Mouse (Mus musculus): ENCODE measurements at regions not wholly inside any gene's neighbourhood (a gene's known extent, or its start where the extent isn't known, plus 50 kb on each side); places are given as distances from the start of the nearest gene placed in this dataset.
A peak's percentile ranks its signal among the peaks of the same experiment; 100 is the strongest.

DNA sequence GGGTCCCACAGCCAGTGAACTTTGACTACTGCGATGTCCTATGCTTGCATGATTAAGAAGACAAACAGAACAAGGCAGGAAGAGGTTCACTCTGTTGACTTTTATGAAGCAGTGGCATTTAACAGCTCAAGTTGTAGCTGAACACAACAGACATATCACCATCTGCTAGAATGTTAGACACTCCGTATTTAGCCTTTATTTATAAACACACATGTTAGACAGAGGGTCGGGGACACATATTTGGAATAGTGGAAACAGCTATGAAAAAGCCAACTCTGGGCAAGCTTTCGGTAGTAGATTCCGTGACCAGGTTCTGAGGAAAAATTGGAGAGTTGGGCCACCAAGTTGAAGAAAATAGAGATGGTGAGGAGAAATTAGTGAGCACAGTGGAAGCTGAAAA, 775.6 kb upstream of the Fam98a start:
- Histone ChIP-seq H3K36me3 (ENCODE audit: control insufficient read depth, insufficient read depth, low read length, poor library complexity, severe bottlenecking) (no peaks in the 10 kb centered on the region), H3K4me3 (ENCODE audit: insufficient read depth in 1 of 2, low read depth in 1 of 2, low read length in 2 of 2, poor library complexity in 1 of 2, severe bottlenecking in 1 of 2) (no peak overlapping the region), H3K9me3 (ENCODE audit: control insufficient read depth, insufficient read depth, low read depth, low read length) (no peaks in the 10 kb centered on the region), H3K4me1 (ENCODE audit: control insufficient read depth in 2 of 2, insufficient read depth in 2 of 2, low read length in 2 of 2, poor library complexity in 1 of 2) (no peaks in the 10 kb centered on the region), H3K27ac (ENCODE audit: insufficient read depth, low read depth, low read length, poor library complexity, severe bottlenecking) (no peak overlapping the region), H3K9ac (ENCODE audit: insufficient read depth, low read depth, low read length, poor library complexity, severe bottlenecking) (no peak overlapping the region)
- TF ChIP-seq ZNF384 (IDR thresholded peaks at IDR 0.05; ENCODE audit: low read depth, low read length) (no peak), MAFK (IDR thresholded peaks at IDR 0.05; ENCODE audit: insufficient read depth, low read depth, low read length) (no peak), CHD2 (IDR thresholded peaks at IDR 0.05; ENCODE audit: low read depth, low read length) (no peak), HCFC1 (IDR thresholded peaks at IDR 0.05; ENCODE audit: borderline replicate concordance, insufficient read depth, low read length) (no peak), ZC3H11A (IDR thresholded peaks at IDR 0.05; ENCODE audit: borderline replicate concordance, low read depth, low read length) (no peak)
- in situ Hi-C loops (cut with MboI; ENCODE audit: low sequenced_read_pairs in 2 of 2, unreplicated experiment in 2 of 2), result no loop called here
- no peak for DNase-seq (ENCODE audit: low read depth, low spot score)

- Histone ChIP-seq H3K36me3 (ENCODE audit: control insufficient read depth, insufficient read depth, low read length, poor library complexity, severe bottlenecking) (no peaks in the 10 kb centered on the region), H3K4me3 (ENCODE audit: insufficient read depth in 1 of 2, low read depth in 1 of 2, low read length in 2 of 2, poor library complexity in 1 of 2, severe bottlenecking in 1 of 2) (no peak overlapping the region), H3K27ac (ENCODE audit: insufficient read depth, low read depth, low read length, poor library complexity, severe bottlenecking) (no peak overlapping the region), H3K9ac (ENCODE audit: insufficient read depth, low read depth, low read length, poor library complexity, severe bottlenecking) (no peak overlapping the region), H3K4me1 (ENCODE audit: control insufficient read depth in 2 of 2, insufficient read depth in 2 of 2, low read length in 2 of 2, poor library complexity in 1 of 2) (no peaks in the 10 kb centered on the region), H3K9me3 (ENCODE audit: control insufficient read depth, insufficient read depth, low read depth, low read length) (no peaks in the 10 kb centered on the region)
- TF ChIP-seq CHD2 (IDR thresholded peaks at IDR 0.05; ENCODE audit: low read depth, low read length) (no peak), HCFC1 (IDR thresholded peaks at IDR 0.05; ENCODE audit: borderline replicate concordance, insufficient read depth, low read length) (no peak), ZC3H11A (IDR thresholded peaks at IDR 0.05; ENCODE audit: borderline replicate concordance, low read depth, low read length) (no peak), MAFK (IDR thresholded peaks at IDR 0.05; ENCODE audit: insufficient read depth, low read depth, low read length) (no peak), ZNF384 (IDR thresholded peaks at IDR 0.05; ENCODE audit: low read depth, low read length) (peak; percentile 83)
- in situ Hi-C loops (cut with MboI; ENCODE audit: low sequenced_read_pairs in 2 of 2, unreplicated experiment in 2 of 2), result no loop called here
- DNase-seq (ENCODE audit: low read depth, low spot score), result peak; percentile 13
Measured at GRCm38 (mm10) chr17:76294630-76295029, 742.9 kb upstream of the Fam98a start.
